Mouse (Mus musculus): ENCODE measurements around the gene Olfr43. TPM values are rescaled to one million over a fixed set of nuclear protein-coding genes. Genes with fewer than 3 reads are reported as not detected.

The Olfr43 gene
- not detected for polyA plus RNA-seq (2014; fragmentation: Illumina TruSeq; extraction: RNeasy Lipid Tissue Mini Kit (QIAGEN cat#74804); ENCODE audit: low read depth, low replicate concordance)

DNA sequence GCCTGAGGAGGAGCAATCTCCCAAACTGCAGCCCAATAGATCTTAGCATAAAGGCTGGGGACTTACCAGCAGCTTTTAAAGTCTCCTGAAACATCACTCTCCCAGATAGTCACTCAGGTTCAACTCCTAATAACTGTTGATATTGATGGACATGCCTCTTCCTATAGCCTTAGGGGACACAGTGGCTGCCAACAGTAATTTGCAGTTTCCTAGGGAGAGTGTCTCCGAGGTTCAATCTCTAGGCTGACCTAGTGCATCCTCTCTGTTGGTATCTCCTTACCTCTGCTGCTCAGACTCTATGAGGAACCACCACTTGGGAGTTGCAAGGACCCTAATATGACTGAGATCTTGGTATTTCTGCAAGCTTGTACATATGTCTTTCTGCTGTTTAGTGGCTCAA, at the start of gene Olfr43:
Gene Olfr43 (minus strand): TSS at position 101 of the 400 bp plus-strand sequence.

DNA sequence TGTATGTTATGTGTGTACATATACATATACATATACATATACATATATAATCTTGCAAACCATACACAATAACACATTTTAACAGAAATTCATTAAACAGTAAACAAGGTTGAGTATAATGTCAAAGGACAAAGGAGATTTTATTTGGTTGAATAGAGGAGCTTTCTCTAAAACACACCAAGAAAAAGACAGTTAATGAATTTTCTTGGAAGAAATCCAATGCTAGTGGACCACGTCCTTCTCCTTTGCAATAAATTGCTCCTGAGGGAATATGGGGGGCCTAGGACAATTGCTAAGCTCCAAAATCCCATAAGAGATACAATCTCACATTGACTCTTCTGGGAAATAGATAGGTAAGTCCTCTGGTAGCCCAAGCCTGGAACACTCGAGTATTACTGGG, 48.3 kb upstream of the Olfr43 start, which contains the start of gene Olfr406:
Gene Olfr406 (plus strand): TSS at position 301 of the 400 bp plus-strand sequence.

DNA sequence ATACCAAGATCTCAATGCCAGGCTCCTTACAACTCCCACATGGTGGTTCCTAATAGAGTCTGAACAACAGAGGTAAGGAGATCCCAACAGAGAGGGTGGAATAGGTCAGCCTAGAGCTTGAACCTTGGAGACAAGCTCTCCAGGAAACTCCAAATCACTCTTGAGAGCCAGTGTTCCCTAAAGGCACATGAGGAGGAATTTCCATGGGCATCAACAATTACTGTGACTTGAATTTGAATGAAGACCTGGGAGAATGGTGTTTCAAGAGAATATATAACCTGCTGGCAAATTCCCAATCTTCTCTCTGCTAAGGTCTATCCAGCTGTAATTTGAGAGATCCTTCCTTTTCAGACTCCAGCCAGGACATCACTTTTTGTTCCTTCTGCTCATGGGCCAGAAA, 25.2 kb downstream of the Olfr43 start, which contains the start of gene Olfr403:
Gene Olfr403 (plus strand): TSS at position 301 of the 400 bp plus-strand sequence.

Other genes starting within 250 kb of the Olfr43 start
- not detected for gene Olfr398, start 221.0 kb downstream of the Olfr43 start, polyA plus RNA-seq (2014; fragmentation: Illumina TruSeq; extraction: RNeasy Lipid Tissue Mini Kit (QIAGEN cat#74804); ENCODE audit: low read depth, low replicate concordance)
- gene Olfr139, start 154.8 kb downstream of the Olfr43 start, polyA plus RNA-seq (2014; fragmentation: Illumina TruSeq; extraction: RNeasy Lipid Tissue Mini Kit (QIAGEN cat#74804); ENCODE audit: low read depth, low replicate concordance) = not detected
- not detected for gene Olfr399, start 154.8 kb downstream of the Olfr43 start, polyA plus RNA-seq (2014; fragmentation: Illumina TruSeq; extraction: RNeasy Lipid Tissue Mini Kit (QIAGEN cat#74804); ENCODE audit: low read depth, low replicate concordance)
- gene Zfp616, start 141.4 kb downstream of the Olfr43 start, polyA plus RNA-seq (2014; fragmentation: Illumina TruSeq; extraction: RNeasy Lipid Tissue Mini Kit (QIAGEN cat#74804); ENCODE audit: low read depth, low replicate concordance) = not detected
- gene Olfr401, start 97.7 kb downstream of the Olfr43 start, polyA plus RNA-seq (2014; fragmentation: Illumina TruSeq; extraction: RNeasy Lipid Tissue Mini Kit (QIAGEN cat#74804); ENCODE audit: low read depth, low replicate concordance) = not detected
- 0.63 TPM for gene Olfr402, start 57.9 kb downstream of the Olfr43 start, polyA plus RNA-seq (2014; fragmentation: Illumina TruSeq; extraction: RNeasy Lipid Tissue Mini Kit (QIAGEN cat#74804); ENCODE audit: low read depth, low replicate concordance)
- not detected for gene Olfr403, start 25.1 kb downstream of the Olfr43 start, polyA plus RNA-seq (2014; fragmentation: Illumina TruSeq; extraction: RNeasy Lipid Tissue Mini Kit (QIAGEN cat#74804); ENCODE audit: low read depth, low replicate concordance)
- gene Olfr406, start 48.4 kb upstream of the Olfr43 start, polyA plus RNA-seq (2014; fragmentation: Illumina TruSeq; extraction: RNeasy Lipid Tissue Mini Kit (QIAGEN cat#74804); ENCODE audit: low read depth, low replicate concordance) = not detected
- gene Olfr59, start 72.4 kb upstream of the Olfr43 start, polyA plus RNA-seq (2014; fragmentation: Illumina TruSeq; extraction: RNeasy Lipid Tissue Mini Kit (QIAGEN cat#74804); ENCODE audit: low read depth, low replicate concordance) = not detected
- not detected for gene Olfr410, start 126.7 kb upstream of the Olfr43 start, polyA plus RNA-seq (2014; fragmentation: Illumina TruSeq; extraction: RNeasy Lipid Tissue Mini Kit (QIAGEN cat#74804); ENCODE audit: low read depth, low replicate concordance)
- not detected for gene Olfr411, start 141.3 kb upstream of the Olfr43 start, polyA plus RNA-seq (2014; fragmentation: Illumina TruSeq; extraction: RNeasy Lipid Tissue Mini Kit (QIAGEN cat#74804); ENCODE audit: low read depth, low replicate concordance)
- gene Olfr412, start 150.7 kb upstream of the Olfr43 start, polyA plus RNA-seq (2014; fragmentation: Illumina TruSeq; extraction: RNeasy Lipid Tissue Mini Kit (QIAGEN cat#74804); ENCODE audit: low read depth, low replicate concordance) = not detected